Mouse (Mus musculus) heart, embryonic 15.5 days (tissue): ENCODE measurements around the gene Ascl2. TPM values are rescaled to one million over a fixed set of nuclear protein-coding genes. Genes with fewer than 3 reads are reported as not detected.
A peak's percentile ranks its signal among the peaks of the same experiment; 100 is the strongest.

Source experiments
- ATAC-seq: fragments of 200-750 bp; cut with Nextera tagmentation; replicated peaks from 2 replicates; pipeline ENCODE4 v1.8.0; 2017; ENCODE audit warnings: low read depth, moderate TSS enrichment; ENCODE audit not compliant: insufficient number of reproducible peaks, insufficient read depth, low FRiP score
- H3K27ac ChIP-seq: fragments of 300-500 bp; sonication (generic); 2 replicates; pipeline ENCODE4 v1.5.1; 2015; ENCODE audit warnings: mild to moderate bottlenecking, inconsistent platforms
- H3K27me3 ChIP-seq: fragments of 300-500 bp; sonication (generic); 2 replicates; pipeline ENCODE4 v1.6.1; 2015; ENCODE audit warnings: inconsistent platforms
- H3K36me3 ChIP-seq: fragments of 300-500 bp; sonication (generic); 2 replicates; pipeline ENCODE4 v1.6.1; 2015; ENCODE audit warnings: mild to moderate bottlenecking, inconsistent platforms
- H3K4me1 ChIP-seq: fragments of 300-500 bp; sonication (generic); replicated peaks from 2 replicates; pipeline ENCODE4 v1.6.1; 2015; ENCODE audit warnings: inconsistent platforms
- H3K4me2 ChIP-seq: fragments of 300-500 bp; sonication (generic); 2 replicates; pipeline ENCODE4 v1.6.1; 2015; ENCODE audit warnings: inconsistent platforms, mild to moderate bottlenecking, moderate library complexity
- H3K4me3 ChIP-seq: fragments of 300-500 bp; sonication (generic); 2 replicates; pipeline ENCODE4 v1.5.1; 2015; ENCODE audit warnings: mild to moderate bottlenecking, inconsistent platforms
- H3K9ac ChIP-seq: fragments of 300-500 bp; sonication (generic); 2 replicates; pipeline ENCODE4 v1.6.1; 2015; ENCODE audit warnings: mild to moderate bottlenecking, inconsistent platforms
- H3K9me3 ChIP-seq: fragments of 300-500 bp; sonication (generic); replicated peaks from 2 replicates; pipeline ENCODE4 v1.6.1; 2016; ENCODE audit warnings: inconsistent platforms
- WGBS: fragments of 180-500 bp; shearing (Covaris S2); methylation state at CpG from one replicate; pipeline ENCODE4 v1.1.7; 2015; ENCODE audit warnings: mixed read lengths; 5-methylcytosine and 5-hydroxymethylcytosine counted together
- polyA plus RNA-seq: library from polyadenylated mRNA; unstranded; fragments of >200 nt; fragmentation: Nextera tagmentation; extraction: Ambion mirVana; gene quantifications from 2 replicates; pipeline ENCODE4 v1.2.1, GENCODE M21; 2015

Gene Ascl2
- polyA plus RNA-seq, 1 experiment from 2014 or later: 0.10 TPM

DNA sequence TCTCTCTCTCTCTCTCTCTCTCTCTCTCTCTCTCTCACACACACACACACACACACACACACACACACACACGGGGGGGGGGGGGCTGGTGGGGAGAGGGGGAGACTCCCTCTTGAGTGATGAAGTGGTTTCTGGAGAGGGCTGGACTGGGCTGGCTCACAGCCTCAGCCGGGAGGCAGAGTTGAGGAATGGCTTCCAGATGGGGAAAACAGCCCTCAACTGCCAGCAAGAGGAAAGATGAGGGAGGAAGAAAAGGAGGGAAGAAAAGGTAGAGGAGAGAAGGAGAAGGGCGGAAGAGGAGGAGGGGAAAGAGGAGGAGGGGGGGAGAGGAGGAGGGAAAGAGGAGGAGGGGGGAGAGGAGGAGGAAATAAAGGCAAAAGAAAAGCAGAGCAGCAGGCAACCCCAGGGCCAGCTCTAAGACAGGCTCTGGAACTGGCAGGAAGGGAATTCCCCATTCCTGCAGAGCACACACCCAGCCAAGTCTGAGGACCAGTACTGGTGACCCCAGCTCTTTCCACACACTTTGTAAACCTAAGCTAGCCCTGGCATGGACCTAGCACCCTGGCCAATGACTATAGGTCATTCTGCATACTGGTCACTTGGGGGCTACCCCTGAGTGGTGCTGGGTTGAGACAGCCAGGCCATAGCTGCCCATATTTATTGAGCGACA lies 40.1 kb upstream of the Ascl2 start:
- no peaks in the 10 kb centered on the region for H3K9me3 ChIP-seq
- H3K27me3 ChIP-seq: no peaks in the 10 kb centered on the region
- WGBS: 33% methylated on average over 3 of the region's 4 CpGs
- no peak overlapping the region for H3K9ac ChIP-seq
- no peaks in the 10 kb centered on the region for H3K36me3 ChIP-seq
- peaks cover 77% of the 10 kb centered on the region for H3K4me1 ChIP-seq
- peak overlapping the region; percentile 91 for H3K27ac ChIP-seq
- peak; percentile 48; the same call in 1 of the 2 replicates for ATAC-seq
- H3K4me3 ChIP-seq: no peak overlapping the region
- peak overlapping the region; percentile 30 for H3K4me2 ChIP-seq

DNA sequence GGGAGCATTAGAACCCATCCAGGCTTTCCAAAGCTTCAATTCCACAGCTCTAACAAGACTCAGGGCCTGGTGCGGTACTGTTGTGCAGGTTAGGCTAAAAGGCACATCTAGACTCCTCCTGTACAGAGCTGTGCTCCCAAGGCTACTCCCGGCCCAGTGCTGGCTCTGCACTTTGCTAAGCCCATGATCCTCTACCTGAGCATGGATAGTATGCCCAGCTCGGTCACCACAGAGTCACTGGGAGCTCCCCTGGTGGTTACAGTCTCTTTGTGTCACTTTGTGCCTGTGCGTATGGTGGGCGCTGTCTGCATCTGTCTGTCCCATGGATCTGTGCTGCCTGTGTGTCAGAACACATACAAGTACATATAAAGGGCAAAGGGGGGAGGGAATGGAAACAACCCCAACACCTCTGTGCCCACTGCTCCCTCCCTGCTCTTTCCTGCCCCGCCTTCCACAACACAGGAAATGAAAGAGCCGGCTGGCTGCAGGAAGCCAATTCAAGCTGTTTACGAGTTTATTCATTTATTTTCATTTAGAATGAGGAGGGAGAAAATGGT lies 39.4 kb upstream of the Ascl2 start:
- peaks cover 70% of the 10 kb centered on the region for H3K4me1 ChIP-seq
- no peaks in the 10 kb centered on the region for H3K36me3 ChIP-seq
- no peak overlapping the region for H3K4me3 ChIP-seq
- H3K27ac ChIP-seq: peak overlapping the region; percentile 91
- H3K27me3 ChIP-seq: no peaks in the 10 kb centered on the region
- ATAC-seq: peak; percentile 50
- H3K4me2 ChIP-seq: peak overlapping the region; percentile 30
- H3K9ac ChIP-seq: 0 out of 2 replicates have a peak overlapping the region, but pooled peaks have one; percentile 20
- 45% methylated on average over 8 of the region's 8 CpGs for whole genome bisulfite sequencing
- H3K9me3 ChIP-seq: no peaks in the 10 kb centered on the region

DNA sequence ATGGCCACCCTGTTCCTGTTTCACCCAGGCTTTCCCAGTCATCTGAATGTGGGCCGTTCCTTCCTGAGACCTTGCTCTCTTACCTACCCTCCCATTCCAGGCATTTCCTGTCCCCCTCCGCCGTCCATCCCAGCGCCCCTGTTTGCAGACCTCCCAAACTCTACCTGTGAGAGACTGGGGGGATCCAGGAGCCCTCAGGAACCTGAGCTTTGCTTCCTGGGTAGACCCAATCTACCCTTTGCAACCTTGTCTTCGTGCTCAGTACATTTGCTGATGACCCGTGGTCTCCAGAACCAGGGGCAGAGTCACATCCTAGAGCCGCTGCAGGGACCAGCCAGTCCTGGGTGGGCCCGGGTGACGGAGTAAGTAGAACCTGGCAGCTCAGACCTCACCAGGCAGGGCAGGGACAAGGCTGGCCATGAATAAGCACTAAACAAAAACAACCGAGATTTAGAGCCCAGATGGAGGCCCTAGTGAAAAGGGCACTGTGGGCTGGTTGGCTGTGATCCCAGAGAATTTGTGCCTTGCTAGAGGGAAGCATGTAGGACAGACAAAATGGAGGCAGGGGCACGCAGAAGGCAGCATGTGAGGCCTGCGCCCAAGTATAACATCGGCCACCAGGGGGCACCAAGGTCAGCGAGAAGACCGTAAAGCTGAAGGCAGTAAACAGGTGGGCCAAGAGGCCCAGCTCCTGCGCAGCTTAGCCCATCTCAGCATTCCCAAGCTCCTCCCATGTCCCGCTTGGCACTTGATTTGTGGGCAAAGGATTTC lies 38.7 kb upstream of the Ascl2 start:
- peak; percentile 72 for ATAC-seq
- H3K27ac ChIP-seq: peak overlapping the region; percentile 91
- H3K9ac ChIP-seq: no peak overlapping the region
- no peaks in the 10 kb centered on the region for H3K9me3 ChIP-seq
- H3K36me3 ChIP-seq: no peaks in the 10 kb centered on the region
- H3K4me3 ChIP-seq: no peak overlapping the region
- no peaks in the 10 kb centered on the region for H3K27me3 ChIP-seq
- 34% methylated on average over 17 of the region's 17 CpGs for WGBS
- H3K4me1 ChIP-seq: peaks cover 66% of the 10 kb centered on the region
- peak overlapping the region; percentile 30 for H3K4me2 ChIP-seq

DNA sequence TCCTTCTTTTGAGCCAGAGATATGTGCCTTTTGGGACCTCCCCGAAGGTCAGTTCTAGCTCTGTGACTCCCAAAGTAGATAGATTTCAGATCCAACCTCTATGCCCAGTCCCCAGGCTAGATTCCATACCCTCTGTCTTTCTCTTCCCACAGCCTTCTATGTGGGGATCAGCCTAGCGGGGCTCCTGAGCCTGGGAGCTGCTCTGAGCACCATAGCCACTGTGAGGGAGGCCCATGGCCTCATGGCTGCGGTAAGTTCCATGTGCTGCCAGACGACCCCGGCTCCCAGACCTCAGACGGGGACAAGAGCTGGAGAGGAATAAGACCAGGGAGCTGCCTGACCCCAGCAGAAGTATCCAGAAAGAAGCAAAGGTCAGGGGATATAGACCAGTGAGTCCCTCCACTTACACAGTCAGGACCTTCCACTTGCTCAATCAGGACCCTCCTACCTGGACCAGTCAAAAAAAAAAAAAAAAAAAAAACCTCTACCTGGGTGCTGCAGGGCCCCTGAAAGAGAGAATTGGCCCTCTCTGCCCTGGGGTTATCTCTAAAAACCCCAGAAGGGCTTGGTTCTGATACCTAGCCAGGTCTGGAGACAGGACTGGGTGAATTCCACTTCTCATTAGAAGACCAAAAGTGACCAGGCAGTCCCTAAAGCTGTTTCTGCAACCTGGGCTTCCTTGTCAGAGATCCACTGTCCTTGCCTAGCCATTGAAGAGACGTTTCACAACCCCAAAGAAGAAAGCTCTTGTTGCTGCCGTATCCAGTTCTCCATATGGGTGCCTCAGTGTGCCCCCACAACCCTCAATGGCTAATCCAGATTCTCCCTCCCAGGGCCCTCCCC lies 37.9 kb upstream of the Ascl2 start:
- peak overlapping the region; percentile 91; the same call in 1 of the 2 replicates for H3K27ac ChIP-seq
- no peaks in the 10 kb centered on the region for H3K36me3 ChIP-seq
- no peaks in the 10 kb centered on the region for H3K9me3 ChIP-seq
- H3K4me2 ChIP-seq: no peak overlapping the region; the same call in 1 of the 2 replicates
- no peak for ATAC-seq
- WGBS: 87% methylated on average over 8 of the region's 8 CpGs
- H3K9ac ChIP-seq: no peak overlapping the region
- no peak overlapping the region for H3K4me3 ChIP-seq
- H3K4me1 ChIP-seq: peaks cover 62% of the 10 kb centered on the region
- H3K27me3 ChIP-seq: no peaks in the 10 kb centered on the region

DNA sequence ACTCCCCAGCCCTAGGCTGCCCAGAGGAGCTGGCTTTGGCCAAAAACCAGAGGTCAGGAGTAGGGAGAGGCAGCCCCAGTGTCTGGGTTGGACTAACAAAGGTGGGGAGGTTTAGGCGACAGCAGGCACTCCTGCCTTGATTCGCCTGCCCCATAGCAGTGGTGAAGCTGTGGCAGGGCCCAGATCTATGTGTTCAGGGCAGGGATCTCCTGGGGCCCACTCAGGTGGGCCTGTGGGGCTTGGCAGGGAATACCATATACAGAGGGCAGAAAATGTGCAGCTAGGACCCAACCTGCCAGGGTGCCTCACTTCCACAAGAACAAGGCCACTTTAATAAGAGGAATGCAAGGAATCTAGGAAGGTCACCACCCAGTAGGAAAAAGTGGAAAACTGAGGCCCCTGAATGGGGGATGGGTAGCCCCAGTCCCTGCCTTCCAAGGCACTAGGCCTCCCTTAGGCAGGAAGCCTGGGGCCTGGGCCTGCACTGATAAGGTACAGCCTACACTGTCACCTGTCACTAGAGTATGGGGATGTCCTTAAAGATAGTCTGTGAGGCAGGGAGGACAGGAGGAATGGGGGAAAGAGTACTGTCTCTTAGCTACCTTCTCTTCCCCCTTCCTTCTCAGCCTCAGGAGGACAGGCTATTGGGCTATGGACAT lies 37.2 kb upstream of the Ascl2 start:
- Histone ChIP-seq H3K4me2 (peak overlapping the region; percentile 14; the same call in 1 of the 2 replicates), H3K4me1 (peaks cover 55% of the 10 kb centered on the region), H3K4me3 (no peak overlapping the region), H3K27me3 (no peaks in the 10 kb centered on the region), H3K9ac (no peak overlapping the region; the same call in 1 of the 2 replicates), H3K36me3 (no peaks in the 10 kb centered on the region), H3K27ac (peak overlapping the region; percentile 35; the same call in 1 of the 2 replicates), H3K9me3 (no peaks in the 10 kb centered on the region)
- no peak for ATAC-seq
- WGBS: 72% methylated on average over 2 of the region's 2 CpGs

DNA sequence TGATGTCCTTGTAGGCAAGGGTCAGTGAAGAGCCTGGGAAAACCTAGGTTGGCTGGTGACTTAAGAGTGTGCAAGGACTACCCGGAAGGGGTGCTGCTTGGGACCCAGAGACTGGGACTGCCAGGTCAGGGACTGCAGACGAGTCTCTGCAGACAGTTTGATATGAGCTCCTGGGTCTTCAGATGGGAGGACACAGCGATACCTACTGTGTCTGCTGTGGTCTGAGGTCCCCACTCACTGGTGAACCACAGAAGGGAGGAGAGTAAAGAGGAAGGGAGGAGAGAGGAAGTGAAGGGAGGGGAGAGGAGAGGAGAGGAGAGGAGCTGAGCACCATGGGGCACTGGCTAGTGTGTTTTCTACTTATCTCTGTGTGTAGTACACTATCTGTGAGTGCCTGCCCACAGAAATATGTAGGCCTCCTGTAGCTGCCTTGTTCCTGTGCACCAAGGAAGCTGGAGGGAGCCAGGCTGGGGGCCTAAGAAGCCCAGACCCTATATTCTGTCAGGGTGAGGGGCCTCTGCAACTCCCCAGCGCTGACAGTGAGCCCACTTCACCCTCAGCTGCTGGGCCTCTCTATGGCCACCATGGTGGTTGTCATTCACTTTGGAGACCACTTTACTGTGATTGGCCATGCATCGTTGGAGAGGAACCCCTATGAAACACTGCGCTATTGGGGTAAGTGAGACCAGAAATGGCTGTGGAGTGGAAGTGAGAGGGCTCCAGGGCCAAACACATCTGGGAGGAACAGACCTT lies 36.5 kb upstream of the Ascl2 start:
- Histone ChIP-seq H3K27me3 (no peaks in the 10 kb centered on the region), H3K36me3 (no peaks in the 10 kb centered on the region), H3K27ac (no peak overlapping the region), H3K4me2 (peak overlapping the region; percentile 14; the same call in 1 of the 2 replicates), H3K4me1 (peaks cover 53% of the 10 kb centered on the region), H3K9ac (no peak overlapping the region), H3K9me3 (no peaks in the 10 kb centered on the region), H3K4me3 (no peak overlapping the region)
- ATAC-seq: no peak
- WGBS: 78% methylated on average over 6 of the region's 6 CpGs

DNA sequence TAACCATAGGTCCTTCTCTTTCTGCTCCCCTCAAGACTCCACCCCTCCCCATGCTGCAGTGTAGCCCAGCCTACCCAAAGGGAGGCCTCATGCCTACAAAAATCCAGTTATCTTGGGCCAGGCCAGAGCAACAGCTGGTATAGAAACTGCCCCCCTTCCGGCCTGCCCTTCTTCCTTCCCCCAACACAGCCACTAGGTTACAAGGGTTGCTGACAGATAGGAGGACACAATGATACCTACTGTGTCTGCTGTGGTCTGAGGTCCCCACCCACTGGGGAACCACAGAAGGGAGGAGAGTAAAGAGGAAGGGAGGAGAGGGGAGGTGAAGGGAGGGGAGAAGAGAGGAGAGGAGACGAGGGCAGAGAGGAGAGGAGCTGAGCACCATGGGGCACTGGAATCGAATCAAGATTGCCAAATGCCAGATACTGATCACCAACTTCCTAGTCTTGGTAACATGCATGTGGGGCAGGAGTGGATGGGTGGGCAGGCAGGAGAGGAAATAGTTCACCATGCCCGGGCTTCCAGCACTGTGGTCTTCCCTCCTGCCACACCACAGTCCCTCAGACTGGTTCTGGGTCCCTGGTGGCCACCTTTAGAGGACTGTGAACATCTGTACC lies 35.8 kb upstream of the Ascl2 start, which contains the start of gene Tspan32:
Tspan32 (plus strand) TSS at position 320 of the 617 bp plus-strand sequence.
- H3K4me3 ChIP-seq: no peak within 1 kb of the TSS
- H3K36me3 ChIP-seq: no peaks in the 10 kb centered on the region
- peaks cover 52% of the 10 kb centered on the region for H3K4me1 ChIP-seq
- no peak for ATAC-seq
- no peak within 1 kb of the TSS for H3K27ac ChIP-seq
- H3K27me3 ChIP-seq: no peaks in the 10 kb centered on the region
- peak within 1 kb of the TSS; percentile 14; the same call in 1 of the 2 replicates for H3K4me2 ChIP-seq
- no peak within 1 kb of the TSS for H3K9ac ChIP-seq
- 62% methylated on average over 4 of the region's 4 CpGs for WGBS
- no peaks in the 10 kb centered on the region for H3K9me3 ChIP-seq

DNA sequence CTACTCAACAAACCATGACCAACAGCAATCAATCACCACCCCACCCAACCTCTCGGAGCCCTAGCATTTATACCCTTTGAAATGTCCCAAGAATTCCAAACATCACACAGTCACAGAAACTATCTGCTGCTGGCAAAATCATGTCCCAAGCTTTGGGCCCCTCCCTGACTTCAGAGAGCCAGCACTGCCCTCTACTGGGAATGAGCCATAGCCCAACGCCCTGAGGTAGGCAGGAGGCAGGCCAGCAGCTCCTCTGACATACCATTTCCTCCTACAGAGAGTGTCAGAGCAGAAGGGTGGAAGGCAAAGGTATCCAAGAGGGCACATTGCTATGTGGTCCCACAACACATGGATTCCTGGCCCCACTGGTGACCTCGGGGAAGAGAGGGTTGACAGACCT lies 33.6 kb upstream of the Ascl2 start:
- ATAC-seq: no peak
- Histone ChIP-seq H3K36me3 (no peaks in the 10 kb centered on the region), H3K9me3 (no peaks in the 10 kb centered on the region), H3K4me3 (no peak overlapping the region), H3K27ac (no peak overlapping the region), H3K4me1 (peaks cover 33% of the 10 kb centered on the region), H3K4me2 (no peak overlapping the region), H3K9ac (no peak overlapping the region), H3K27me3 (no peaks in the 10 kb centered on the region)
- WGBS: 28% methylated on average over 3 of the region's 3 CpGs

DNA sequence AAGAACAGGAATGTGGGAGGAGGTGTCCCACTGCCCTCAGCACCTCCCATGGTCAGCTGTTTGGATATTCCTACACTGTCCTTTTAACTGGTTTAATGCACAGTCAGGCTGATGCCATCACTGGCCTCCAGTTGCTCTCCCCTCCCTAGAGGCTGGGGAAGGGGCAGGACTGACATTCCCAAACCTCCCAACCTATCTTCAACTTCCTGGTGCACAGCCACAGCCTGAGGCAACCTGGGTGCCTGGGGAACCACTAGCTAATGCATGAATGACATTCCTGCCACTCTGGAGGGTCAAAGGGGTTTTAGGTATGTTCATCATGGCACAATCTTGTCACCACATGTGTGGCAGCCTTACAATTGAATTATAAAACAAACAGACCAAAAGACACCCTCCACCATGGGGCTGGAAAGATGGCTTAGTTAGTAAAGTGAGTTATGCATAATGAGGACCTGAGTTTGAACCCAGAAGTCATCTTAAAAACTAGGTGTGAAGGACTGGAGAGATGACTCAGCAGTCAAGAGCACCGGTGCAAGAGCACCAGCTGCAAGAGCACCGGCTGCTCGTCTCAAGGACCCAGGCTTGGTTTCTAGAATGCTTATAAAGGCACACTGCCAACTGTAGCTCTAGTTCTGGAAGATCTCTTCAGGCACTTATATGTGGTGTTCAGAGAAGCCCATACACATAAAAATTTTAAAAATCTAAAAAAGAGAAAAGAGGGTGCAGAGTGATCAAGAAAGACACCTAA lies 28.5 kb upstream of the Ascl2 start:
- Histone ChIP-seq H3K27ac (no peak overlapping the region), H3K27me3 (no peaks in the 10 kb centered on the region), H3K36me3 (no peaks in the 10 kb centered on the region), H3K9ac (no peak overlapping the region), H3K4me3 (no peak overlapping the region), H3K9me3 (0 out of 2 replicates have a peak, but pooled peaks cover 3% of the 10 kb centered on the region), H3K4me2 (no peak overlapping the region), H3K4me1 (peaks cover 12% of the 10 kb centered on the region)
- no peak for ATAC-seq
- WGBS: 35% methylated on average over 3 of the region's 3 CpGs
